Mouse (Mus musculus): ENCODE results near the gene Gas2l1.

GRCm38 (mm10) chr11:5100801-5101200, 35.7 kb upstream of the Gas2l1 start:
- TF ChIP-seq CTCF (conservative IDR thresholded peaks at IDR 0.05; ENCODE audit: low read length) (no peak), NANOG (IDR thresholded peaks at IDR 0.05; ENCODE audit: borderline replicate concordance, low read length) (no peak)
